Mouse (Mus musculus): ENCODE measurements around the gene 1700018B08Rik. TPM values are rescaled to one million over a fixed set of nuclear protein-coding genes. Genes with fewer than 3 reads are reported as not detected.
A peak's percentile ranks its signal among the peaks of the same experiment; 100 is the strongest.

The 1700018B08Rik gene
- polyA plus RNA-seq, 1 experiment from 2014 or later, result not detected

DNA sequence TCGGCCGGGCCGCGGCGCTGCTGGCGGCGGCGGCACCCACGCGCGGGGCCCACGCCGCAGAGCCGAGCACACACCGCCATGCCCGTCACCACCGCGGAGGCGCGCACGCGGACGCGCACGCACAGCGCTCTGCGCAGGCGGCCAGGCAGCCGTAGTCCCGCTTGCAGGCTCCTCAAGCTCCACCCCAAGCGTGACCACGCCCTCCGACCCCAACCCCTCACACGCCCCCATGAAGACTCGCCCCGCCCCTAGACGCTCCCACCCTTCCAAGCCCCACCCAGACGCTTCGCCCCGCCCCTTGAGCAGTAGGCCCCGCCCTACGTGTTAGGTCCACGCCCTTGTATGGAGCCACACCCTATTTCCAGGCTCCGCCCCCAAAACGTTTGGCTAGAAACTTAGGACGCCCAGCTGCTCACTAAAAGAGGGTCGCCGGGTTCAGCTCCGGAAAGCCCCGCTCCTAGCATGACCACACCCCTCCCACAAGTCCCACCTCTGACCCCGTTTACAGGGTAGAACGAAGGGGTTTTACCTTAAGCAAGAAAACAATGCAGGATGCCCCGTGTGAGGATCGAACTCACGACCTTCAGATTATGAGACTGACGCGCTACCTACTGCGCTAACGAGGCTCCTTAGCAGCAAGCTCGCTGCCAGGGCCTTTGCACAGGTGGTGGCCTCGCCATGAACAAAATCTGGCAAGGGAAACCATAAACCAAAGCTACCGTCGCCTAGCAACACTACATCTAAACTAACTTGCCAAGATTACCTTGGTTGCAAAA lies 34.7 kb upstream of the 1700018B08Rik start, which contains the start of gene Fbxo31:
Gene Fbxo31 (minus strand): TSS at position 131 of the 776 bp plus-strand sequence.
- Histone ChIP-seq H3K9ac (replicated peaks) (peak within 1 kb of the TSS; percentile 89), H3K4me1 (peaks cover 45% of the 10 kb centered on the region), H3K9me3 (replicated peaks) (no peaks in the 10 kb centered on the region), H3K4me2 (peak within 1 kb of the TSS; percentile 83), H3K4me3 (replicated peaks) (peak within 1 kb of the TSS; percentile 92), H3K27ac (replicated peaks) (peak within 1 kb of the TSS; percentile 73), H3K27me3 (replicated peaks) (peaks cover 6% of the 10 kb centered on the region; the same call in 1 of the 2 replicates), H3K36me3 (no peaks in the 10 kb centered on the region)
- peak; percentile 94 for ATAC-seq (ENCODE audit: low FRiP score)
- 1% methylated on average over 47 of the region's 63 CpGs for WGBS

DNA sequence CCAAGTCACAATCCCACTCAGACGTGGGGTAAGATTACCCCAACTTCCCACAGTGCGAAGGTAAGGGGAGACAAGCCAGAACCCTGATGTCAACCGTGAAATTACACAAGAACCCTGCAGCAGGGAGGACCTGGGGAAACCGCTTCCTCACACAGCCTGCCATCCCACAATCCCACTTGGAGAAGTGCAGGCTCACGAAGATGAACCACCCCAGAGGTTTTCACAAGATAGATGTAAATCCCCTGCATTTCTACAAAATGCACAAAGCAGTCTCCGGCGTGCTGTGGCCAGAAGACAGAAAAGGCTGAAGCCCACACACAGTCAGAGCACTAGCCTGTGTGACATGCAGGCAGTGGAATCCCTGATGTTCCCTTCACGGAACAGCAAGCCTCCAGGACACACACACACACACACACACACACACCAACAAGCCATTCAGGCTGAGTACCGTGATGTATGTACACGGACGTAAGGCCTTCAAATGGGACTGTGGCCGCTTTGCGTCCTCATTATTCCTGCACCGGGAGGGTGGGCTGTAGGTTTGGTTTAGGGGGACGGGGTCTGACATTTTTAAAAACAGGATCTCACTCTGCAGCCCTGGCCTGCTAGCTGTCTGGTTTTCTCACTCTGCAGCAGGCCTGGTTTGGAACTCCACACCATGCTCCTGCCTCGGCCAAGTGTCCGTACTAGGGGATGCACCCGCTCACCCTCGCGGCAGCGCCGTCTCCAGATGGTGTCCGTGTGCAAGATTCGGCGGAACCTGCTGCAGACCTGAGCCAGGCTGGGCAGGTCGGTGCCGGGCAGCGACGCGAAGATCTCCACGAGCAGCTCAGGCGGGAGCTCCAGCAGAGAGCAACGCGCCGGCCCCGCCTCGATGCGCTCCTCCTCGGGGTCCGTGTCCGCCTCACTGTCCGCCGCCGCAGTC lies 33.9 kb upstream of the 1700018B08Rik start:
- WGBS, result 2% methylated on average over 38 of the region's 44 CpGs
- H3K36me3 ChIP-seq, result no peaks in the 10 kb centered on the region

DNA sequence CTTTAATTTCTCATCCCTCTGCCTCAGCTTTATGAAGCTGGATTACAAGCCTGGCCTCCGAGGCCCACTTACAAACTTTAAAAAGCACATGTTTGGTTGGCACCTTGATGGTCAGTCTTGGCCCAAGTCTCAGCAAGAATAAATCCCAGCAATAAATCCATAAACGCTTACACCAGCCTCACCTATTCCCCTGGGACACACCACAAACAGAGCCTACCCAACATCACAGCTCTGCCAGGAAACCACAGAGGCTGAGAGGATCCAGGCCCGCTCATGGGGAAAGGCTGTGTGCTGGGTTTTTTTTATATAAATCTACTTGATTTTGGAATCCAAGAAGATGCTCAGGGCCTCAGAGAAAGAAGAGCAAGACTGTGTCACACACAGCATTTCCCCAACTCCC lies 31.5 kb upstream of the 1700018B08Rik start:
- Histone ChIP-seq H3K27ac (replicated peaks) (no peak overlapping the region), H3K36me3 (no peaks in the 10 kb centered on the region), H3K4me1 (peaks cover 54% of the 10 kb centered on the region), H3K9me3 (replicated peaks) (no peaks in the 10 kb centered on the region), H3K4me3 (replicated peaks) (no peak overlapping the region), H3K27me3 (replicated peaks) (no peaks in the 10 kb centered on the region), H3K9ac (replicated peaks) (no peak overlapping the region), H3K4me2 (0 out of 2 replicates have a peak overlapping the region, but pooled peaks have one; percentile 83)
- no peak for ATAC-seq (ENCODE audit: low FRiP score)
- 79% methylated on average over 3 of the region's 3 CpGs for WGBS

More for the DNA sequence above, 33.9 kb upstream of the 1700018B08Rik start:
- H3K27me3 ChIP-seq (replicated peaks), result 0 out of 2 replicates have a peak, but pooled peaks cover 3% of the 10 kb centered on the region
- H3K27ac ChIP-seq (replicated peaks), result peak overlapping the region; percentile 73
- peak overlapping the region; percentile 83 for H3K4me2 ChIP-seq
- peaks cover 48% of the 10 kb centered on the region for H3K4me1 ChIP-seq
- H3K4me3 ChIP-seq (replicated peaks), result peak overlapping the region; percentile 92
- H3K9ac ChIP-seq (replicated peaks), result peak overlapping the region; percentile 89
- H3K9me3 ChIP-seq (replicated peaks), result no peaks in the 10 kb centered on the region
- ATAC-seq (ENCODE audit: low FRiP score), result peak; percentile 56

DNA sequence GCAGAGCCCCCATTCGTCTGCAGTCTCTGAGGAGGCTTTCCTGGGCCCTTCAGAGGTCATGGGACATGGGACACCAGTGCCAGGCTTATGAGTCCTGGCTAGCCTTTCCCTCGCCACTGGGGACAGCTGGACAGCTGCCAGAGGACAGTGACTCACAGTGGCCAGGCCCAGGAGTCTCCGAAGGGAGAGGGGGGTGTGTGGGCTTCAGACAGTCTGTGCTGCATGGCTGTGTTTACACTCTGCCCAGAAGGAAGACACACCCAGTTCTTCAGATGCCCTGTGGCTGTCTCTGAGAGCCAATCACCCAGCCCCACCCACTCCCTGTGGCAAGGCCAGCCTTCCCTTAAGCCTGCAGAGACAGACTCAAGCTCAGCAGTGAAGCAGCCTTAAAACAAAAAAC lies 29.2 kb upstream of the 1700018B08Rik start:
- ATAC-seq (ENCODE audit: low FRiP score), result no peak
- Histone ChIP-seq H3K27ac (replicated peaks) (no peak overlapping the region), H3K4me2 (no peak overlapping the region), H3K36me3 (no peaks in the 10 kb centered on the region), H3K9ac (replicated peaks) (no peak overlapping the region), H3K27me3 (replicated peaks) (no peaks in the 10 kb centered on the region), H3K4me3 (replicated peaks) (no peak overlapping the region), H3K9me3 (replicated peaks) (no peaks in the 10 kb centered on the region), H3K4me1 (peaks cover 51% of the 10 kb centered on the region)
- 55% methylated on average over 3 of the region's 3 CpGs for WGBS

DNA sequence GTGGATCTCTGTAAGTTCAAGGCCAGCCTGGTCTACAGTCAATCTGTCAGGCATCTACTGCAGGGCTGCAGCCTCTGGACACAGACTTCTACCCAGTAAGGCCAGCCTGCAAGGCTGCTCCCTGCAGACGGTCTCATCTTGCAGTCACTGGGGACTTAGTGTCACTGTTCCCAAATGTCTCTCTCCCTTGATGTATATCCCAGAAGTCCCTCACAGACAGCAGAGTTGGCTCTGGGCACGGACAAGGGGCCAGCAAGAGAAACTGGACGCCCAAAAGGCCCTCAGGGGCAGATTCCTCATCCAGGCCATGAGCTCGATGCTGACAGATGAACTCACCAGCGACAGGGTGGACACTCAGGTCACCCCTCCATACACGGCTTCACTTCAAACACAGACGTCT lies 28.0 kb upstream of the 1700018B08Rik start:
- ATAC-seq (ENCODE audit: low FRiP score), result no peak
- Histone ChIP-seq H3K4me2 (no peak overlapping the region), H3K4me1 (peaks cover 44% of the 10 kb centered on the region)

DNA sequence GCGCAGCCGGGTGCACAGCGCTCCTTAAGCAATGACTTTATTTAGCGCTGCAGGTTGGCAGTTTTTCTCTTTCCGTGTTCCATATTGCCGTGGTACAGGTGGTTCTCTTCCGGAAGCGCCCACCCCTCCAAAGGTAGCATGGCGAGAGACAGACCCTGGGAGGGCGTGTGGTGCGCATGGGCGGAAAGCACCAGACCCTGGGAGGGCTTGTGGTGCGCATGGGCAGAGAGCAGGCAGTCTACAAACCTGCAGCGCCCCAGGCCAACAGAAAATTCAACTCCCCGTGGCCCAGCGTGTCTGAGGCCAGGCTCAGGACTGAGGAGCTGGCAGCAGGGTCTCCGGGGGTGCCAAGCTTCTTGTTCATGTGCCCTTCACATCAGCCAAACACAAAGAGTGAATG lies 26.7 kb upstream of the 1700018B08Rik start:
- Histone ChIP-seq H3K36me3 (no peaks in the 10 kb centered on the region), H3K9ac (replicated peaks) (no peak overlapping the region), H3K9me3 (replicated peaks) (no peaks in the 10 kb centered on the region), H3K4me3 (replicated peaks) (no peak overlapping the region), H3K4me1 (peaks cover 31% of the 10 kb centered on the region), H3K27ac (replicated peaks) (no peak overlapping the region), H3K4me2 (no peak overlapping the region), H3K27me3 (replicated peaks) (no peaks in the 10 kb centered on the region)
- no peak for ATAC-seq (ENCODE audit: low FRiP score)
- WGBS, result 88% methylated on average over 17 of the region's 17 CpGs

More for the DNA sequence above, 28.0 kb upstream of the 1700018B08Rik start:
- H3K9ac ChIP-seq (replicated peaks), result no peak overlapping the region
- 89% methylated on average over 7 of the region's 7 CpGs for WGBS
- no peaks in the 10 kb centered on the region for H3K9me3 ChIP-seq (replicated peaks)
- no peaks in the 10 kb centered on the region for H3K27me3 ChIP-seq (replicated peaks)
- H3K4me3 ChIP-seq (replicated peaks), result no peak overlapping the region
- no peaks in the 10 kb centered on the region for H3K36me3 ChIP-seq
- H3K27ac ChIP-seq (replicated peaks), result no peak overlapping the region

DNA sequence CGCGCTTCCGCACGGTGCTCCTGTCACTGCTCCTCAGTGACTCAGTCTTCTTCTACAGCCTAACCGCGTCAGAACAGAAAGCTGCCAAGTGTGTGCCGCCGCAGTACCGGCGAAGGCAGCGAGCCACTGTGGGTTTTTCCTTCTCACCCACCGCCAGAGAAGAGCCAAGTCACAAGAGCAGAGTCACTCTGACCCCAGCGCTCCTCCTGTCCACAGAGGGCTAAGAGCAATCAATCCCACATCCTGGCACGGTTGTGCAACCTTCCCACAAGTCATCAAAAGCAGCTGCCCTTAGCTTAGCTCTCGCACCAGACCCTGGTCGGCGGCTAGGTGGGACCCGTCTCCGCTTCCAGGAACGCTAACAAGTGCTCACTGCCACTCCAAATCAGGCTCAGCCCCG lies 26.2 kb upstream of the 1700018B08Rik start:
- no peaks in the 10 kb centered on the region for H3K27me3 ChIP-seq (replicated peaks)
- H3K27ac ChIP-seq (replicated peaks), result no peak overlapping the region
- H3K9ac ChIP-seq (replicated peaks), result no peak overlapping the region
- H3K9me3 ChIP-seq (replicated peaks), result no peaks in the 10 kb centered on the region
- no peak overlapping the region for H3K4me2 ChIP-seq
- no peak overlapping the region for H3K4me3 ChIP-seq (replicated peaks)
- H3K36me3 ChIP-seq, result peaks cover 4% of the 10 kb centered on the region; the same call in 1 of the 2 replicates
- no peak for ATAC-seq (ENCODE audit: low FRiP score)
- peaks cover 26% of the 10 kb centered on the region for H3K4me1 ChIP-seq
- WGBS, result 87% methylated on average over 21 of the region's 21 CpGs

DNA sequence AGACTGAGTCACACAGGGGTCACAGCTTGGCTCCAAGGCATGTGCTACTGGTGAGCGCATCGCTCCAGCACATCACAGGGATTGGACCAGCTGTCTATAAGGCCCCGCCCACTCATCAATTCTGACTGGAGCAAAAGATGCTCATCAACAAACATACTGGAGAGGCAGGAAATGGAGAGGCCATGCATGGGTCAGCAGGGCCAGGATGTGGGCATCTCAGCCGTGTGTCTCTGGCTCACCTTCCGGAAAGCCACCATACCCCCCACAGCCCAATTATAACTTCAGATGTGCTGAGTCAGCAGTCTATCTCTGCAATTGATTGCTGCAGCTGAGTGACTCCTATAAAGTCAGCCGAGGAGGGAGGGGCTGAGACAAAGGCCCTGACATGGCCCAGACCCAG lies 24.2 kb upstream of the 1700018B08Rik start:
- Histone ChIP-seq H3K4me2 (no peak overlapping the region), H3K9ac (replicated peaks) (no peak overlapping the region), H3K9me3 (replicated peaks) (no peaks in the 10 kb centered on the region), H3K36me3 (peaks cover 8% of the 10 kb centered on the region), H3K4me3 (replicated peaks) (no peak overlapping the region), H3K27ac (replicated peaks) (no peak overlapping the region), H3K27me3 (replicated peaks) (no peaks in the 10 kb centered on the region), H3K4me1 (peaks cover 15% of the 10 kb centered on the region)
- 62% methylated on average over 6 of the region's 6 CpGs for WGBS
- no peak for ATAC-seq (ENCODE audit: low FRiP score)

DNA sequence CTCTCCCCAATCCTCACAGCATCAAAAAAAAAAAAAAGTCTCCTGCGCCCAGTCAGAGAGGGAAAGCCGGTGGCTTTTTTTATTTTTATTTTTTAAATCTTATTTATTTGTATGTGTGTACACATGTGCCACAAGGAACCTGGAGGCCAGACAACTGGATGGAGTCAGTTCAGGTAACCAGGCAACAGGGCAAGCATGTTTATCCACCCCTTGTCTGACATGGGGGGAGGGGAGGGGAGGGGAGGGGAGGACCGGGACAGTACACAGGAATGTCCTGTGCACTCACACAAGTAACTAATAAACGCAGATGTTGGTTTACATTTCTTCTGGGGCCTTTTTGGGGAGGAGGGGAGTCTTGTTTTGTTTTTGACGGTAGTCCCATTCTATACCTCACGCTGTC lies 19.6 kb upstream of the 1700018B08Rik start:
- WGBS, result 74% methylated on average over 6 of the region's 6 CpGs
- H3K9ac ChIP-seq (replicated peaks), result no peak overlapping the region
- H3K4me1 ChIP-seq, result peaks cover 5% of the 10 kb centered on the region; the same call in 1 of the 2 replicates
- no peak overlapping the region for H3K4me2 ChIP-seq
- ATAC-seq (ENCODE audit: low FRiP score), result no peak
- H3K4me3 ChIP-seq (replicated peaks), result no peak overlapping the region
- no peak overlapping the region for H3K27ac ChIP-seq (replicated peaks)
- H3K27me3 ChIP-seq (replicated peaks), result no peaks in the 10 kb centered on the region
- peaks cover 26% of the 10 kb centered on the region for H3K36me3 ChIP-seq
- no peaks in the 10 kb centered on the region for H3K9me3 ChIP-seq (replicated peaks)

DNA sequence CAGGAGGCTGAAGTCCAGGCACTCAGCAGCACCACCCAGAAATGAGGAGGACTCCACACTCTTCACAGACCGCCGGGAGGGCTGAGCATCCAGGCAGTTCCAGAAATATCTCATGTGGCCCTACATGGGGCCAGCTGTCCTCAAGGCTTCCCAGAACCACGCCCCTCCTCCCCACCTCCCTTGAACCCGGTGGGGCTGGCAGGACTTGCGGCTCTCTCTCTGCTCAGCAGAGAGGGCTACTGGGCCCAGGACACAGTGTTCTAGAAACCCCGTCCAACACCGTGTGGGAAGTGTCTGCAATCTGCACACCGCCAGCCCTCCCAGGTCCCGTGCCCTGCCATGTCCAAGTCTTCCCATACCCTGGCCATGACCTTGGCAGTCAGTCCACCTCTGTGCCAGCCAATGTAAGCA lies 18.8 kb upstream of the 1700018B08Rik start:
- Histone ChIP-seq H3K4me2 (no peak overlapping the region), H3K4me1 (no peaks in the 10 kb centered on the region), H3K27me3 (replicated peaks) (no peaks in the 10 kb centered on the region), H3K9me3 (replicated peaks) (no peaks in the 10 kb centered on the region), H3K4me3 (replicated peaks) (no peak overlapping the region), H3K27ac (replicated peaks) (no peak overlapping the region), H3K36me3 (peaks cover 33% of the 10 kb centered on the region), H3K9ac (replicated peaks) (no peak overlapping the region)
- ATAC-seq (ENCODE audit: low FRiP score), result no peak
- 89% methylated on average over 9 of the region's 9 CpGs for WGBS

DNA sequence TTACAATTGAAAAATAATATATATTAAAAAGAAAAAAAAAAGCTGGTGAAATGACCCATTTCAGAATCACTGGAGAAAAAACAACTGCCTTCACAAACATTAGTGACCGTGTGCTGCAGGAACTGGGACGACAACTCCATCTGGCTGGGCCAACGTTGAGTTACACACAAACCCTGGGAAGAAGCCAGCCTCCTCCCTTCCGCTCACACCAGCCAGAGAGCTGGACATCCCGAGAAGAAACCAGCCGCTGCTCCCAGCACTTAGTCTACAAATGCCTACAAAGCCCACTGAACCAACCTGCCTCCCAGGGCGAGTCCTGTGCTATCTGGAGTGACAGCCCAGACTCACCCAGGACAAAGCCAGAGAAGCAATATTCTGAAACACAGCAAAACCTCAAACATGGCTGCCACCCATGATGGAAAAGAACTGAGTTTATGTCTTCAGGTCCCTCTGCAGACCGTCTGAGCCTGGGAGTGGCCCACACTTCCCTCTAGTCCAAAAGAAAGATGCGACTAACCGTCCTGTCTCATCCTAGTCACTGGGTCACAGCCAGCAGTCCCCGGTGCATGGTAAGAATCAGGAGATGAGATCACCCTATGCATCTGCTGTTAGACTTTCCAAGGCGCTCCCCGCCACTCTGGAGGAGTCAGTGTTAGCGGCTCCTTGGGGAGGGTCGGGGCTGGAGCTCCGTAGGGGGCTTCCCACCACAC lies 17.7 kb upstream of the 1700018B08Rik start:
- Histone ChIP-seq H3K27ac (replicated peaks) (no peak overlapping the region), H3K4me3 (replicated peaks) (no peak overlapping the region), H3K9ac (replicated peaks) (no peak overlapping the region), H3K4me1 (no peaks in the 10 kb centered on the region), H3K27me3 (replicated peaks) (no peaks in the 10 kb centered on the region), H3K9me3 (replicated peaks) (no peaks in the 10 kb centered on the region), H3K4me2 (no peak overlapping the region), H3K36me3 (peaks cover 37% of the 10 kb centered on the region)
- 86% methylated on average over 16 of the region's 16 CpGs for WGBS
- no peak for ATAC-seq (ENCODE audit: low FRiP score)

Measured in neural tube, embryonic 15.5 days (tissue).